Mouse (Mus musculus): ENCODE data around the gene Ptpn1.

Ptpn1 gene

GRCm38 (mm10) chr2:167921823-167922222 lies 10.0 kb upstream of the Ptpn1 start:
- no peak for DNase-seq (ENCODE audit: low spot score in 2 of 2)

GRCm38 (mm10) chr2:167924011-167924410 lies 7.8 kb upstream of the Ptpn1 start:
- DNase-seq (ENCODE audit: low spot score in 2 of 2): no peak

GRCm38 (mm10) chr2:167924803-167925604 lies 6.9 kb upstream of the Ptpn1 start:
- DNase-seq (ENCODE audit: low spot score in 2 of 2): peak; percentile 71

- DNase-seq (ENCODE audit: low spot score in 2 of 2): no peak
Observed at GRCm38 (mm10) chr2:167925841-167926800, 5.7 kb upstream of the Ptpn1 start.

GRCm38 (mm10) chr2:167928002-167928526 lies 3.8 kb upstream of the Ptpn1 start:
- DNase-seq (ENCODE audit: low spot score in 2 of 2): no peak

- no peak for DNase-seq (ENCODE audit: low spot score in 2 of 2)
Observed at GRCm38 (mm10) chr2:167928972-167929371, 2.9 kb upstream of the Ptpn1 start.

GRCm38 (mm10) chr2:167930975-167931374 lies 882 bp upstream of the Ptpn1 start:
- no peak for DNase-seq (ENCODE audit: low spot score in 2 of 2)

- DNase-seq (ENCODE audit: low spot score in 2 of 2): no peak
Observed at GRCm38 (mm10) chr2:167932727-167933231, 922 bp downstream of the Ptpn1 start.

- no peak for DNase-seq (ENCODE audit: low spot score in 2 of 2)
Observed at GRCm38 (mm10) chr2:167933397-167933796, 1.5 kb downstream of the Ptpn1 start.

- DNase-seq (ENCODE audit: low spot score in 2 of 2): no peak
Observed at GRCm38 (mm10) chr2:167935956-167936355, 4.1 kb downstream of the Ptpn1 start.

- DNase-seq (ENCODE audit: low spot score in 2 of 2): no peak
Observed at GRCm38 (mm10) chr2:167938786-167939185, 6.9 kb downstream of the Ptpn1 start.

GRCm38 (mm10) chr2:167939204-167939603 lies 7.3 kb downstream of the Ptpn1 start:
- DNase-seq (ENCODE audit: low spot score in 2 of 2): no peak

- no peak for DNase-seq (ENCODE audit: low spot score in 2 of 2)
Observed at GRCm38 (mm10) chr2:167939632-167940399, 8.0 kb downstream of the Ptpn1 start.

- no peak for DNase-seq (ENCODE audit: low spot score in 2 of 2)
Observed at GRCm38 (mm10) chr2:167940636-167941035, 8.8 kb downstream of the Ptpn1 start.

GRCm38 (mm10) chr2:167941320-167941719 lies 9.5 kb downstream of the Ptpn1 start:
- no peak for DNase-seq (ENCODE audit: low spot score in 2 of 2)

GRCm38 (mm10) chr2:167941745-167942176 lies 9.9 kb downstream of the Ptpn1 start:
- DNase-seq (ENCODE audit: low spot score in 2 of 2): no peak

GRCm38 (mm10) chr2:167942199-167942925 lies 10.5 kb downstream of the Ptpn1 start:
- DNase-seq (ENCODE audit: low spot score in 2 of 2): peak; percentile 73 to 78

- no peak for DNase-seq (ENCODE audit: low spot score in 2 of 2)
Observed at GRCm38 (mm10) chr2:167942926-167943633, 11.2 kb downstream of the Ptpn1 start.

GRCm38 (mm10) chr2:167944193-167944592 lies 12.3 kb downstream of the Ptpn1 start:
- DNase-seq (ENCODE audit: low spot score in 2 of 2): no peak

- DNase-seq (ENCODE audit: low spot score in 2 of 2): no peak
Observed at GRCm38 (mm10) chr2:167945451-167945850, 13.6 kb downstream of the Ptpn1 start.

Measured in right cerebral cortex, postnatal 36 days (tissue).